Comparison of ENCODE assay signal across 19 mouse cellular contexts in the genomic region with DNA sequence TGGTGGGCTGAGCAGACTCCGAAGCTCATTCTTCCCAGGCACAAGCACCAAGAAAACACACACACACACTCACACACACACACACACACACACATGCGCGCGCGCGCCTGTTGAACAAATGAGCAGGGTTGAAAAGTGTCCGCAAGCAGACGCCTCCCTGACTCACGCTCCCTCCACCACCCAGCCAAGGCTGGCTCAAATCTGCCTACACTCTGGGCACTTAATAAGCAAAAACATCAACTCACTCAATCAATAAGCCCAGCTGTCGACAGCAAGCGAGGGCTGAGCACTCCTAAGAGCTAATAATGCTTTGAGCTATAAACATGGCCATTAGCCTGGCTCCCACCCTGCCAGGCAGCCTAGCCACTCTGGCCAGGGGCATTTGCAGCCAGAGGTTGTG. TPM values are rescaled to one million over a fixed set of nuclear protein-coding genes. Genes with fewer than 3 reads are reported as not detected.
DNase-seq lines count a peak whose midpoint lies in the region; ATAC-seq and TF ChIP-seq lines count a peak whose summit lies in the region.
"Had no signal": no experiment of that assay in that cellular context is flagged by ENCODE, and none has a peak within 500 bp of the region (broad histone marks: within the 10 kb centered on the region; RNA-seq: fewer than 3 reads in every experiment).

No protein-coding gene starts in this region.

- TF ChIP-seq CTCF in liver, postnatal 0 days (IDR thresholded peaks at IDR 0.05; ENCODE audit: low read depth), result no peak

- TF ChIP-seq EP300 in liver, postnatal 0 days (IDR thresholded peaks at IDR 0.05; ENCODE audit: low read depth), result no peak

- no peak overlapping the region for H3K9ac ChIP-seq in forebrain, embryonic 14.5 days (ENCODE audit: low read length)
- H3K9ac ChIP-seq in forebrain, embryonic 11.5 days (ENCODE audit: low read length), result no peak overlapping the region
- H3K9ac ChIP-seq in midbrain, embryonic 14.5 days (replicated peaks; ENCODE audit: low read length), result no peak overlapping the region
- no peak overlapping the region for H3K9ac ChIP-seq in midbrain, embryonic 16.5 days (ENCODE audit: low read depth, low read length)
- H3K9ac ChIP-seq in hindbrain, embryonic 12.5 days, result no peak overlapping the region
- H3K9ac ChIP-seq in liver, postnatal 0 days (replicated peaks), result no peak overlapping the region
- H3K9ac ChIP-seq: limb, embryonic 15.5 days had no signal

- H3K4me3 ChIP-seq in forebrain, embryonic 14.5 days (ENCODE audit: low read depth, low read length), result no peak overlapping the region
- H3K4me3 ChIP-seq in forebrain, embryonic 11.5 days (ENCODE audit: low read depth, low read length), result no peak overlapping the region
- no peak overlapping the region for H3K4me3 ChIP-seq in midbrain, embryonic 14.5 days (replicated peaks; ENCODE audit: low read depth, low read length)
- H3K4me3 ChIP-seq in midbrain, embryonic 16.5 days (ENCODE audit: low read depth, low read length), result no peak overlapping the region
- H3K4me3 ChIP-seq in hindbrain, embryonic 12.5 days, result no peak overlapping the region
- no peak overlapping the region for H3K4me3 ChIP-seq in liver, postnatal 0 days (ENCODE audit: low read depth, low read length)
- H3K4me3 ChIP-seq: limb, embryonic 15.5 days; megakaryocyte, embryonic 14.5 days had no signal

- H3K27me3 ChIP-seq in forebrain, embryonic 14.5 days (replicated peaks; ENCODE audit: control insufficient read depth, insufficient read depth, low read length), result no peaks in the 10 kb centered on the region
- no peaks in the 10 kb centered on the region for H3K27me3 ChIP-seq in forebrain, embryonic 11.5 days (ENCODE audit: control insufficient read depth, insufficient read depth, low read length)
- no peaks in the 10 kb centered on the region for H3K27me3 ChIP-seq in midbrain, embryonic 14.5 days (ENCODE audit: control insufficient read depth, insufficient read depth, low read length)
- H3K27me3 ChIP-seq in midbrain, embryonic 16.5 days (ENCODE audit: control insufficient read depth, insufficient read depth, low read depth, low read length), result no peaks in the 10 kb centered on the region
- H3K27me3 ChIP-seq in hindbrain, embryonic 12.5 days, result peaks cover 4% of the 10 kb centered on the region; the same call in 1 of the 2 replicates
- no peaks in the 10 kb centered on the region for H3K27me3 ChIP-seq in liver, postnatal 0 days (ENCODE audit: insufficient read depth, low read length)
- H3K27me3 ChIP-seq: limb, embryonic 15.5 days had no signal

- DNase-seq in forebrain, embryonic 14.5 days (ENCODE audit: low spot score), result peak; percentile 33
- no peak for DNase-seq in forebrain, embryonic 11.5 days (ENCODE audit: low spot score)
- peak; percentile 26 for DNase-seq in midbrain, embryonic 14.5 days
- DNase-seq in retina, embryonic 14.5 days (ENCODE audit: low spot score), result peak; percentile 50
- no peak for DNase-seq in liver, postnatal 0 days
- DNase-seq: B cell, adult 2 months; cerebellum, adult 8-10 months; heart, postnatal 10 days; kidney, adult 18-20 months; kidney, postnatal 10 days; layer of hippocampus, postnatal 36 days; right cerebral cortex, adult 18-20 months had no signal

- H3K4me2 ChIP-seq in forebrain, embryonic 14.5 days (ENCODE audit: low read length), result no peak overlapping the region
- H3K4me2 ChIP-seq in forebrain, embryonic 11.5 days (ENCODE audit: low read depth, low read length, severe bottlenecking), result no peak overlapping the region
- no peak overlapping the region for H3K4me2 ChIP-seq in midbrain, embryonic 14.5 days (ENCODE audit: low read length)
- no peak overlapping the region for H3K4me2 ChIP-seq in midbrain, embryonic 16.5 days (ENCODE audit: low read length)
- H3K4me2 ChIP-seq in hindbrain, embryonic 12.5 days (replicated peaks), result no peak overlapping the region
- H3K4me2 ChIP-seq in liver, postnatal 0 days (ENCODE audit: low read depth, low read length), result no peak overlapping the region
- H3K4me2 ChIP-seq: heart, embryonic 11.5 days; limb, embryonic 15.5 days had no signal

- 53% methylated on average over 11 of the region's 11 CpGs for WGBS in forebrain, embryonic 14.5 days
- WGBS in forebrain, embryonic 11.5 days, result 77% methylated on average over 11 of the region's 11 CpGs
- 73% methylated on average over 11 of the region's 11 CpGs for WGBS in midbrain, embryonic 14.5 days
- WGBS in midbrain, embryonic 16.5 days, result 75% methylated on average over 11 of the region's 11 CpGs
- 77% methylated on average over 11 of the region's 11 CpGs for WGBS in hindbrain, embryonic 12.5 days
- 81% methylated on average over 11 of the region's 11 CpGs for WGBS in liver, postnatal 0 days (ENCODE audit: insufficient replicate concordance)

- no peak for ATAC-seq in forebrain, embryonic 14.5 days
- no peak for ATAC-seq in forebrain, embryonic 11.5 days (replicated peaks; ENCODE audit: low FRiP score)
- no peak for ATAC-seq in midbrain, embryonic 14.5 days (ENCODE audit: low FRiP score, low TSS enrichment)
- ATAC-seq in midbrain, embryonic 16.5 days, result no peak
- no peak for ATAC-seq in hindbrain, embryonic 12.5 days (ENCODE audit: low FRiP score)
- no peak for ATAC-seq in liver, postnatal 0 days

- H3K4me1 ChIP-seq in forebrain, embryonic 14.5 days (ENCODE audit: control insufficient read depth, insufficient read depth, low read length), result no peaks in the 10 kb centered on the region
- H3K4me1 ChIP-seq in forebrain, embryonic 11.5 days (replicated peaks; ENCODE audit: control insufficient read depth, insufficient read depth, low read length), result no peaks in the 10 kb centered on the region
- no peaks in the 10 kb centered on the region for H3K4me1 ChIP-seq in midbrain, embryonic 14.5 days (ENCODE audit: control insufficient read depth, insufficient read depth, low read length)
- peaks cover 2% of the 10 kb centered on the region; the same call in 1 of the 2 replicates for H3K4me1 ChIP-seq in midbrain, embryonic 16.5 days (ENCODE audit: control insufficient read depth, insufficient read depth, low read length)
- H3K4me1 ChIP-seq in hindbrain, embryonic 12.5 days, result no peaks in the 10 kb centered on the region; the same call in 1 of the 2 replicates
- H3K4me1 ChIP-seq in liver, postnatal 0 days (ENCODE audit: insufficient read depth), result no peaks in the 10 kb centered on the region
- H3K4me1 ChIP-seq: limb, embryonic 15.5 days; megakaryocyte, embryonic 14.5 days had no signal

- no peak overlapping the region for H3K27ac ChIP-seq in forebrain, embryonic 14.5 days (ENCODE audit: low read depth, low read length)
- H3K27ac ChIP-seq in forebrain, embryonic 11.5 days (ENCODE audit: low read depth, low read length), result no peak overlapping the region
- no peak overlapping the region for H3K27ac ChIP-seq in midbrain, embryonic 14.5 days (replicated peaks; ENCODE audit: low read depth, low read length)
- H3K27ac ChIP-seq in midbrain, embryonic 16.5 days (ENCODE audit: low read length), result no peak overlapping the region
- H3K27ac ChIP-seq in hindbrain, embryonic 12.5 days, result peak overlapping the region; percentile 5; the same call in 1 of the 2 replicates
- no peak overlapping the region for H3K27ac ChIP-seq in liver, postnatal 0 days (ENCODE audit: low read depth)
- H3K27ac ChIP-seq: limb, embryonic 15.5 days; stomach, postnatal 0 days had no signal

- no peaks in the 10 kb centered on the region for H3K36me3 ChIP-seq in forebrain, embryonic 14.5 days (ENCODE audit: control insufficient read depth, insufficient read depth, low read length)
- H3K36me3 ChIP-seq in forebrain, embryonic 11.5 days (ENCODE audit: control insufficient read depth, insufficient read depth, low read length), result no peaks in the 10 kb centered on the region
- no peaks in the 10 kb centered on the region for H3K36me3 ChIP-seq in midbrain, embryonic 14.5 days (ENCODE audit: control insufficient read depth, insufficient read depth, low read length)
- H3K36me3 ChIP-seq in midbrain, embryonic 16.5 days (ENCODE audit: control insufficient read depth, insufficient read depth, low read length), result no peaks in the 10 kb centered on the region
- H3K36me3 ChIP-seq in hindbrain, embryonic 12.5 days, result no peaks in the 10 kb centered on the region
- no peaks in the 10 kb centered on the region for H3K36me3 ChIP-seq in liver, postnatal 0 days (replicated peaks; ENCODE audit: insufficient read depth, low read length)
- H3K36me3 ChIP-seq: limb, embryonic 15.5 days had no signal

- H3K9me3 ChIP-seq in forebrain, embryonic 14.5 days (replicated peaks; ENCODE audit: control insufficient read depth, low read length), result no peaks in the 10 kb centered on the region
- no peaks in the 10 kb centered on the region for H3K9me3 ChIP-seq in forebrain, embryonic 11.5 days (ENCODE audit: control insufficient read depth, low read length)
- H3K9me3 ChIP-seq in midbrain, embryonic 14.5 days (ENCODE audit: control insufficient read depth, low read length), result no peaks in the 10 kb centered on the region
- H3K9me3 ChIP-seq in midbrain, embryonic 16.5 days (replicated peaks; ENCODE audit: control insufficient read depth, low read length, poor library complexity, severe bottlenecking), result no peaks in the 10 kb centered on the region
- no peaks in the 10 kb centered on the region for H3K9me3 ChIP-seq in hindbrain, embryonic 12.5 days (replicated peaks)
- H3K9me3 ChIP-seq in liver, postnatal 0 days (ENCODE audit: low read length), result no peaks in the 10 kb centered on the region
- H3K9me3 ChIP-seq: limb, embryonic 15.5 days; megakaryocyte, embryonic 14.5 days had no signal

RNA-seq across cellular contexts. Expression of gene Tmem132e, which starts 18.5 kb away (rescaled TPM):
- 0.85 and 0.89 TPM in 2 replicates for polyA plus RNA-seq in forebrain, embryonic 14.5 days (2014; fragmentation: Nextera tagmentation; extraction: Ambion mirVana)
- polyA plus RNA-seq in forebrain, embryonic 11.5 days (2014; fragmentation: Nextera tagmentation; extraction: Ambion mirVana), result 0.55 and 0.84 TPM in 2 replicates
- polyA plus RNA-seq in midbrain, embryonic 14.5 days (2014; fragmentation: Nextera tagmentation; extraction: Ambion mirVana), result 3.0 and 3.6 TPM in 2 replicates
- polyA plus RNA-seq in midbrain, embryonic 16.5 days (2015; fragmentation: Nextera tagmentation; extraction: Ambion mirVana), result 2.1 and 2.9 TPM in 2 replicates
- 3.0 and 3.7 TPM in 2 replicates for polyA plus RNA-seq in hindbrain, embryonic 12.5 days (2016; fragmentation: Nextera tagmentation; extraction: Ambion mirVana)
- polyA plus RNA-seq in liver, postnatal 0 days (2015; fragmentation: Nextera tagmentation; extraction: Ambion mirVana), result 0.40 TPM in 2 replicates
- polyA plus RNA-seq: thymus, postnatal 0 days had no signal

Comparison
In these comparisons a context has a peak if more than half of its experiments do, and no peak if none do; other contexts are left out.
1. DNase-seq: peak in forebrain, embryonic 14.5 days (single experiment), midbrain, embryonic 14.5 days (single experiment) and retina, embryonic 14.5 days (single experiment); none in forebrain, embryonic 11.5 days (single experiment) and liver, postnatal 0 days (single experiment).